Mouse (Mus musculus) heart, adult 2 months (tissue): ENCODE measurements around the gene Cnst. TPM values are rescaled to one million over a fixed set of nuclear protein-coding genes. Genes with fewer than 3 reads are reported as not detected.

Experiments used
- DNase-seq, 2 experiments: peaks; one replicate each; pipeline ENCODE4 v3.0.0; 2021
- H3K27ac ChIP-seq: fragments of 200-600 bp; 2 replicates; pipeline ENCODE4 v1.8.1; 2022
- H3K27me3 ChIP-seq: fragments of 200-500 bp; 2 replicates; pipeline ENCODE4 v1.6.1; 2012; ENCODE audit warnings: mild to moderate bottlenecking, low read length, inconsistent platforms, mixed read lengths; ENCODE audit not compliant: control insufficient read depth, insufficient read depth
- H3K36me3 ChIP-seq: fragments of 200-500 bp; 2 replicates; pipeline ENCODE4 v1.6.1; 2012; ENCODE audit warnings: low read length, inconsistent platforms; ENCODE audit not compliant: control insufficient read depth, insufficient read depth
- H3K4me1 ChIP-seq: fragments of 200-500 bp; 2 replicates; pipeline ENCODE4 v1.6.1; 2011; ENCODE audit warnings: low read length; ENCODE audit not compliant: control insufficient read depth, insufficient read depth
- H3K4me3 ChIP-seq: fragments of 200-600 bp; 2 replicates; pipeline ENCODE4 v1.8.1; 2022
- H3K79me2 ChIP-seq: fragments of 200-500 bp; replicated peaks from 2 replicates; pipeline ENCODE4 v1.6.1; 2012; ENCODE audit warnings: mild to moderate bottlenecking, inconsistent platforms, low read length, moderate library complexity, mixed read lengths; ENCODE audit not compliant: control insufficient read depth, insufficient read depth
- H3K9ac ChIP-seq: fragments of 200-500 bp; 2 replicates; pipeline ENCODE4 v1.6.1; 2012; ENCODE audit warnings: low read depth, mild to moderate bottlenecking, control low read depth, inconsistent platforms, low read length, mixed read lengths
- CTCF ChIP-seq: fragments of 200-600 bp; IDR thresholded peaks from 2 replicates; pipeline ENCODE4 v1.8.1; 2022; ENCODE audit warnings: antibody characterized with exemption, mild to moderate bottlenecking, moderate library complexity
- EP300 ChIP-seq: fragments of 200-500 bp; IDR thresholded peaks from 2 replicates; pipeline ENCODE4 v1.6.1; 2011; ENCODE audit warnings: low read depth, low read length, control low read depth; ENCODE audit not compliant: insufficient read depth
- POLR2A ChIP-seq: fragments of 200-500 bp; IDR thresholded peaks from 2 replicates; pipeline ENCODE4 v1.6.1; 2011; ENCODE audit warnings: mild to moderate bottlenecking, low read depth, low read length, control low read depth; ENCODE audit not compliant: insufficient read depth
- WGBS: fragments of 180-500 bp; shearing (Covaris S2); methylation state at CpG from one replicate; pipeline ENCODE4 v1.1.7; 2018; 5-methylcytosine and 5-hydroxymethylcytosine counted together
- intact Hi-C: fragments of 180-260 bp; cut with DNase I; formaldehyde crosslinking; loops from one replicate; pipeline ENCODE4 v1.15.1; 2025
- polyA plus RNA-seq: library from polyadenylated mRNA; depleted of rRNA; stranded (reverse); fragments of >200 nt; gene quantifications from 2 replicates; pipeline ENCODE4 v1.2.3, GENCODE M21; 2012
- total RNA-seq, 2 experiments: library from RNA; stranded (reverse); gene quantifications; 2 replicates each; pipeline ENCODE4 v1.2.3; 2021

Cnst gene
- total and polyA plus RNA-seq, 3 experiments: 23.4 to 48.8 (median 46.7) TPM

- TF ChIP-seq EP300: no peak
- TF ChIP-seq CTCF: no peak
- no peak for TF ChIP-seq POLR2A
- no peaks in the 10 kb centered on the region for H3K4me1 ChIP-seq
- H3K79me2 ChIP-seq: no peaks in the 10 kb centered on the region
- no peaks in the 10 kb centered on the region for H3K27me3 ChIP-seq
- H3K9ac ChIP-seq: no peak overlapping the region
- WGBS: 72% methylated on average over 7 of the region's 7 CpGs
- no peak overlapping the region for H3K4me3 ChIP-seq
- H3K27ac ChIP-seq: no peak overlapping the region
- H3K36me3 ChIP-seq: no peaks in the 10 kb centered on the region
- DNase-seq: no peak
- intact Hi-C loops: no loop called here
These were observed 34.3 kb upstream of the Cnst start for GRCm38 (mm10) chr1:179511895-179512294.

GRCm38 (mm10) chr1:179516941-179517712, 29.0 kb upstream of the Cnst start:
- intact Hi-C loops: loop anchor here (2.0 kb wide), 1 partner anchor 30 kb away; the partner anchor contains the start of genes Cnst and Tfb2m
- DNase-seq: peak; percentile 7 to 21
- Histone ChIP-seq H3K27me3 (no peaks in the 10 kb centered on the region), H3K27ac (peak overlapping the region; percentile 76), H3K4me3 (peak overlapping the region; percentile 58), H3K36me3 (no peaks in the 10 kb centered on the region), H3K4me1 (peaks cover 2% of the 10 kb centered on the region), H3K79me2 (no peaks in the 10 kb centered on the region), H3K9ac (peak overlapping the region; percentile 66)
- 2% methylated on average over 21 of the region's 21 CpGs for WGBS
- TF ChIP-seq CTCF (no peak), EP300 (no peak), POLR2A (no peak)

GRCm38 (mm10) chr1:179517713-179518465, 28.3 kb upstream of the Cnst start, which contains the start of gene Smyd3:
TSS of gene Smyd3 (minus strand) at chr1:179518041.
- peak within 1 kb of the TSS; percentile 66 for H3K9ac ChIP-seq
- H3K27me3 ChIP-seq: no peaks in the 10 kb centered on the region
- H3K4me3 ChIP-seq: peak within 1 kb of the TSS; percentile 58
- WGBS: 6% methylated on average over 39 of the region's 39 CpGs
- peaks cover 2% of the 10 kb centered on the region for H3K4me1 ChIP-seq
- H3K27ac ChIP-seq: peak within 1 kb of the TSS; percentile 76
- no peaks in the 10 kb centered on the region for H3K79me2 ChIP-seq
- TF ChIP-seq EP300 (0 out of 2 replicates have a peak, but pooled peaks have one; percentile 47), CTCF (peak; percentile 82), POLR2A (peak; percentile 85)
- no peaks in the 10 kb centered on the region for H3K36me3 ChIP-seq
- intact Hi-C loops: loop anchor here (2.0 kb wide), 1 partner anchor 29 kb away; the partner anchor contains the start of genes Cnst and Tfb2m
- peak; percentile 88 to 90 for DNase-seq

- no peak overlapping the region for H3K4me3 ChIP-seq
- peaks cover 2% of the 10 kb centered on the region for H3K4me1 ChIP-seq
- TF ChIP-seq EP300 (no peak), POLR2A (no peak), CTCF (no peak)
- H3K9ac ChIP-seq: no peak overlapping the region
- H3K27ac ChIP-seq: no peak overlapping the region
- intact Hi-C loops: no loop called here
- no peaks in the 10 kb centered on the region for H3K79me2 ChIP-seq
- no peak for DNase-seq
- WGBS: 76% methylated on average over 3 of the region's 3 CpGs
- no peaks in the 10 kb centered on the region for H3K27me3 ChIP-seq
- H3K36me3 ChIP-seq: no peaks in the 10 kb centered on the region
These were observed 26.3 kb upstream of the Cnst start for GRCm38 (mm10) chr1:179519901-179520300.

GRCm38 (mm10) chr1:179539054-179539453, 7.1 kb upstream of the Cnst start:
- TF ChIP-seq EP300 (no peak), CTCF (no peak), POLR2A (no peak)
- H3K9ac ChIP-seq: no peak overlapping the region
- no peaks in the 10 kb centered on the region for H3K4me1 ChIP-seq
- DNase-seq: no peak
- no peak overlapping the region for H3K27ac ChIP-seq
- H3K4me3 ChIP-seq: no peak overlapping the region
- no peaks in the 10 kb centered on the region for H3K79me2 ChIP-seq
- no peaks in the 10 kb centered on the region; the same call in 1 of the 2 replicates for H3K36me3 ChIP-seq
- intact Hi-C loops: loop anchor here (10.0 kb wide), 1 partner anchor 226 kb away; no protein-coding TSS in a partner anchor
- 94% methylated on average over 3 of the region's 3 CpGs for WGBS
- H3K27me3 ChIP-seq: no peaks in the 10 kb centered on the region
